Mouse (Mus musculus): ENCODE results near the gene Dck.
"Not testable (repeated sequence)": the region's sequence is repeated elsewhere in the genome, so short reads cannot be mapped to it uniquely, and the experiment has no call there.

Dck gene

GRCm38 (mm10) chr5:88764987-88765481, at the start of gene Dck:
Gene Dck (plus strand): TSS chr5:88764996.
- peak; percentile 100 for DNase-seq (ENCODE audit: low spot score)

GRCm38 (mm10) chr5:88716983-88717382, 47.8 kb upstream of the Dck start:
- no peak for DNase-seq (ENCODE audit: low spot score)

DNA sequence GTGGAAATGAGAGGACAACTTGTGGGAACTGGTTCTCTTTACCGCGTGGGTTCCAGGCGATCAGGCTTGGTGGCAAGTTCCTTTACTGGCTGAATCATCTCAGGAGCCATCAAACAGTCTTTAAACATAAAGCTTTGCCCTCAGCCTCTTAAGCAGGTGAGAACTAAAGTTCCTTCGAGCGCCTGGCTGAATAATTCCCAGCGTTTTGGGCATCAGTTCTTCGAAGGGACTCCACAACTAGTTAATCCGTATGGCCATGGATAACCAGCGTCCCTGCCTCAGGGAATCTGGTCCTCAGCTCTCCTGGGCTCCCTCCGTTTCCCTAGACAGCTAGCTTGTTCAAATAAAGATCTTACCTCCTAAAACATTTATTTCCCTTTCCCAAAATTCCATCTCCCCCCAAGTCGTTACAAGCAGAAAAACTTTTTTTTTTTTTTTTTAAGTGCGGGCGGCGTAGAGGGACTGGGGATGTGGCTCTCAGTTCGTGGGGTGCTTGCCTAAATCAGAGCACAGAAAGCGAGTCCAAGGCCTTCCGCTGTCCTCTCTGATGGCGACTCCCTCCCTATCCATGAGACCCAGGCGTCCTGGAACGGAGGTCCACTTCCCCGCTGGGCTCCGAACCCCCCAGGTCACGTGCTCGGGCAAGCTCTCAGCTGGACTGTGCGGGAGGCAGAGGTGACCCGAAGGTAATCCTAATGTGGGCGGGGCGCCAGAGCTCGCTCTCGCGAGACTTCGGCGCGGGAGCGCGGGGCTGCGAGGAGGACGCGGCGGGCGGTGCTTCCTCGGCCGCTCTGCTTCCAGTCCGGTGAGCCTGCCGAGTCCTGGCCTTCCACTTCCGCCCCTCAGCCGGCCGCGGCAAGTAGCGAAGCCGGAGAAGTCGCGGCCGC, 44.4 kb upstream of the Dck start, which contains the start of gene Mob1b:
Mob1b (plus strand) TSS at position 740 of the 887 bp plus-strand sequence.
- peak; percentile 99 for DNase-seq (ENCODE audit: low spot score)

DNA sequence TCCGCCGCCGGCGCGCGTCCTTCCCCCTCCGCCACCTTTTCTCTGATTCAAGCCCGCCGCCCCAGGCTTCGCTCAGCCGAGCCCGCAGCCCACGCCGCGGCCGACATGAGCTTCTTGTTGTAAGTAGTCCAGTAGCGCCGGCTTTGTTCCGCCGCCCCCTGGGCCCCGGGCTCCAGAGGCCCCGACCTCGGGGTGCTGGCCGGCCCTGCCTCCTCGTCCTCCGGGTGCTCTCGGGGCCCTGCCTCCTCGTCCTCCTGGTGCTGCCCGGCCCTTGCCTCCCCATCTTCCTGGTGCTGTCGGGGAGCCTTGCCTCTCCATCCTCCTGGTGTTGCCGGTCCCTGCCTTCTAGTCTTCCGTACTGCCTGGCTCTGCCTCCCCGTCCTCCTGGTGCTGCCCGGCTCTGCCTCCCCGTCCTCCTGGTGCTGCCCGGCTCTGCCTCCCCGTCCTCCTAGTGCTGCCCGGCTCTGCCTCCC, 43.8 kb upstream of the Dck start:
- DNase-seq (ENCODE audit: low spot score) = no peak

DNA sequence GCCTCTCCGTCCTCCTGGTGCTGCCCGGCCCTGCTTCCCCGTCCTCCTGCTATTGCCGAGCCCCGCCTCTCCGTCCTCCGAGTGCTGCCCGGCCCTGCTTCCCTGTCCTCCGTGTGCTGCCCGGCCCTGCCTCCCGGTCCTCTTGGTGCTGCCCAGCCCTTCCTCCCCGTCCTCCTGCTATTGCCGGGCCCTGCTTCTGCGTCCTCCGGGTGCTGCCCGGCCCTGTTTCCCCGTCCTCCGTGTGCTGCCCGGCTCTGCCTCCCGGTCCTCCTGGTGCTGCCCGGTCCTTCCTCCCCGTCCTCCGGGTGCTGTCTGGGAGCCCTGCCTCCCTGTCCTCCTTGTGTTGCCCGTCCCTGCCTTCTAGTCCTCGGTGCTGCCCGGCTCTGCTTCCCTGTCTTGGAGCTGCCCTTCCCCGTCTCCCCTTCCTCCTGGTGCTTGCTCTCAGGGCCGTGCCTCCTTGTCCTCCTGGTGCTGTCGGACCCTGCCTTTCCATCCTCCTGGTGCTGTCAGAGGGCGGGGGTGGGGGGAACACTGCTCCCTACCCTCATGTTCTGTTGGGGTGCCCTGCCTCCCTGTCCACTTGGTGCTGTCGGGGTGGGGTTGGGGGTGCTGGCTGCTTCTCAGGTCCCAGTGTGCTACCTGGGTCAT, 43.1 kb upstream of the Dck start:
- DNase-seq (ENCODE audit: low spot score) = peak; percentile 62

GRCm38 (mm10) chr5:88722213-88722600, 42.6 kb upstream of the Dck start:
- peak; percentile 67 for DNase-seq (ENCODE audit: low spot score)

- peak; percentile 41 for DNase-seq (ENCODE audit: low spot score)
Observed at GRCm38 (mm10) chr5:88724030-88724429, 40.8 kb upstream of the Dck start.

DNA sequence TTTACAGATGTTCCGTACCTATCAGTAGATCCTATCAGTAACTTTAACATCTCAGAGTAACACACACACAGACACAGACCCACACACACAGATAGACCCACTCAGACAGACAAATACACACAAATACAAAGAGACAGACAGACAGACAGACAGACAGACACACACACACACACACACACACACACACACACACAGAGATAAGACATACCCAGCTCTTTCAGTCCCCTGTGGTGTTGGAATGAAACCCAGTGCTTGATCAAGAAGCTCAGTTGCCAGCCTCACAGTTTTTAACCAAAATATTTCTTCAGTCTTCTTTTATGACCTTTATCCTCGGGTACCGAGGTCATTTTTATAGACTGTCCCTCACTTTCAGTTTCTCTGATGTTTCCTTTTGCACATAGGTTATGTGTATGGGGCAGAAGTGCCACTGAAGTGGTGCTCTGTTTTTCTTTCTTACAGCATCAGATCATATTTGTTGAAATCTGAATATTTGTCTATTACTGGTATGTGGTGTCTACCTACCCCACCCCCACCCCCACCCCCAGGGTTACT, 37.1 kb upstream of the Dck start:
- DNase-seq (ENCODE audit: low spot score) = no peak

GRCm38 (mm10) chr5:88734786-88735185, 30.0 kb upstream of the Dck start:
- DNase-seq (ENCODE audit: low spot score) = no peak

DNA sequence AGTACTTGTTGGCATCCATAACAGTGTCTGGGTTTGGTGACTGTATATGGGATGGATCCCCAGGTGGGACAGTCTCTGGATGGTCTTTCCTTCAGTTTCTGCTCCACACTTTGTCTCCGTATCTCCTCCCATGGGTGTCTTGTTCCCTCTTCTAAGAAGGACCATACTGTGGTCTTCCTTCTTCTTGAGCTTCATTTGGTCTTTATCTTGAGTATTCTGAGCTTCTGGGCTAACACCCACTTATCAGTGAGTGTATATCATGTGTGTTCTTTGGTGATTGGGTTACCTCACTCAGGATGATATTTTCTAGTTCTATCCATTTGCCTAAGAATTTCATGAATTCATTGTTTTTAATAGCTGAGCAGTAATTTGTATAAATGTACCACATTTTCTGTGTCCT, 23.7 kb upstream of the Dck start:
- not testable (repeated sequence) for DNase-seq (ENCODE audit: low spot score)

DNA sequence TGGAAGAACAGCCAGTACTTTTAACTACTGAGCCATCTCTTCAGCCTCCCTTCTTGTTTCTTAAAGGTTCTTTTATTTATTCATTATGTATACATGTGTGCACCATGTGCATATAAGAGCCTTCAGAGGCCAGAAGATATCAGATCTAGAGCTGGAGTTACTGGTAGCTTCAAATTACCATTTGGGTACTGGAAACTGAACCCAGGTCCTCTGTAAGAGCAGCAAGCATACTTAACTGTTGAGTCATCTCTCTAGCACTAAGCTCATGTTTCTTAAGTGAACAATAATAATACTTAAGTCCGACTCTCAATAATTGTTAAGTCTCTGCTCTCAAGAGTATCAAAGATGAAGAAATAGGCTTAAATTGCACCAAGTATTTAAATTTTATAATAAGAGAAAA, 17.0 kb upstream of the Dck start:
- no peak for DNase-seq (ENCODE audit: low spot score)

DNA sequence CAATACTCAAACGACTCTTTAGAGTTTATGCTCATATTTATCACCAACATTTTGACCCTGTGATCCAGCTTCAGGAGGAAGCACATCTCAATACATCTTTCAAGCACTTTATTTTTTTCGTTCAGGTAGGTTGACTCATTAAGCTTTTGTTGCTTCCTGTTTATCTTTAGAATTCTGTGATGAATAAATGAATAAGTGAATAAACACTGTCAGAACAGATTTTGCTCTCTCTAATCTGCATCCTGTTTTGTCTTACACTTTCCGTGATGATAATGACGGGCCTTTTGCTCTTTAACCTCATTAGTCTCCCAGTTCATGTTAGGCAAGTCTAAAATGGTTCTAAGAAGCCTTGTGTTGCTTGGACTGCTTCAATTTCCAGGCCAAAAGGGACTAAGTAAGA, 11.6 kb upstream of the Dck start:
- DNase-seq (ENCODE audit: low spot score) = no peak

DNA sequence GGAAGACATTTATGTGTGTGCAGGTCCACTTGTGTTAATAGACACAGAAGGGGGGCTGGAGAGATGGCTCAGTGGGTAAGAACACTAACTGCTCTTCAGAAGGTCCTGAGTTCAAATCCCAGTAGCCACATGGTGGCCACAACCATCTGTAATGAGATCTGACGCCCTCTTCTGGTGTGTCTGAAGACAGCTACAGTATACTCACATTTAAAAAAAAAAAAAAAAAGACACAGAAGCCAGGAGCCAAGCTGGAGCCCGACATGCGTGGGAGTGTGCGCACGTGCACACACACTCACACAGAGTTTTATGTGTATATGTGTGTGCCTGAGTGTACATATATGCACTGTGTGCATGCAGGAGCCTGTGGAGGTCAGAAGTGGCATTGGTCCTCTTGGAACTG, 2.2 kb upstream of the Dck start:
- no peak for DNase-seq (ENCODE audit: low spot score)

DNA sequence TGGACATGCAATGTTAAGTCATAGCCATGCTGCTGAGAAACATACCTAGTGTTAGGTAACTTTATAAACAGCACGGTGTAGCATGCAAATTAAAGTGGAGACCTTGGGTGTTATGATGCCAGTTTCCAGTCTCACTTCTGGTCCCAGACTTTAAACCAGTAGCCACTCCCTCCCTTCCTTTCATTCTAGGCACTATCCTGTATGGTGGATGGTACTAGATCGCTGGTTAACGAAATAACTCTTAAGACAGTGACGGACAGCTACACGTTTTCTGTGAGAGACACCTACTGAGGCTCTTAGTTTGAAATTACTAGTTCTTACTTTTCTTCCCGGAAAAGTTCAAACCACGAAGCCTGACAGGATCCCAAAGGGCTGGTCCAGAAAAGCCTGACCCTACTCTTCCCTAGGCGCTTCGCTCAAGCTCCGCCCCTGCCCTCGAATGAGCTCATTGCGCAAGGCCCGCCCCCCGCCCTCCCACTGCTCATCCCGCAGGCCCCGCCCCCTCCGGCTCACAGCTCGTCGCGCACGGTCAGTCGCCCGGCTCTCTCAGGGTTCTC, 288 bp upstream of the Dck start:
- DNase-seq (ENCODE audit: low spot score) = no peak

DNA sequence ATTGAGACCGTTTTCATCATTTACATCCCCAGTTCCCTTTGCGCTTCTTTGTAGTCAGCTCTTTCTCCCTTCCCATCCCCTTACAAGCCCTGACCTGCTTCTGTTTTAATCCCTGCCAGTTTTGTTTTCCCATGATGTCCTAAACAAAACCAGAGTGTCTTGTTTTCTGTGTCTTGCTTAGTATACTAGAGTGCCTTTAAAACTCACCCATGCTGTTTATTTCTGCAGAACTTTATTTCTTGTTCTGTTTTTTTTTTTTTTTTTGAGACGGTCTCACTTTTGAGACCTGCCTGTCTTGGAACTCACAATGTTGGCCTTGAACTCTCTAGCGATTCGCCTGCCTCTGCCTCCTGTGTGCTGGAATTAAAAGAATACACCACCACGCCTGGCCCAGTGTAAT, 791 bp downstream of the Dck start:
- DNase-seq (ENCODE audit: low spot score) = no peak

GRCm38 (mm10) chr5:88766121-88766520, 1.3 kb downstream of the Dck start:
- no peak for DNase-seq (ENCODE audit: low spot score)

- DNase-seq (ENCODE audit: low spot score) = no peak
Observed at GRCm38 (mm10) chr5:88766863-88767262, 2.1 kb downstream of the Dck start.

DNA sequence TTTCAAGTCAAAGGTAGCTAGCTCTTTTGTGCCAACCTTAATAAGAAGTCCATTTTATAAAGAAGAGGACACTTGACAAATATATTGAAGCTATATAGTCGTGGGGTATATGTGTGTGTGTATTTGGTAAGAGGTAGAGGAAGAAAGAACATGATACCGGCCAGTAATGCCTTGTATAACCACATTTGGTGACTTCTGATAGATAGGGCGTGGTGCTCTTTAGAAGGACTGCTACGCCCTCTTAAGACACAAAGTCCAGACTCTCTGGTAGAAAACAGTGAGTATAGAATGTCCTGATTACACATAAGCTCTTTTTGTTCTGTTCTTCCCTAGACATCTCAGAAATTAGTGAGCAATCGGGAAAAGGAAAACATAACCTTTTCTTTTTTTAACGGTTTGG, 3.4 kb downstream of the Dck start:
- DNase-seq (ENCODE audit: low spot score) = no peak

DNA sequence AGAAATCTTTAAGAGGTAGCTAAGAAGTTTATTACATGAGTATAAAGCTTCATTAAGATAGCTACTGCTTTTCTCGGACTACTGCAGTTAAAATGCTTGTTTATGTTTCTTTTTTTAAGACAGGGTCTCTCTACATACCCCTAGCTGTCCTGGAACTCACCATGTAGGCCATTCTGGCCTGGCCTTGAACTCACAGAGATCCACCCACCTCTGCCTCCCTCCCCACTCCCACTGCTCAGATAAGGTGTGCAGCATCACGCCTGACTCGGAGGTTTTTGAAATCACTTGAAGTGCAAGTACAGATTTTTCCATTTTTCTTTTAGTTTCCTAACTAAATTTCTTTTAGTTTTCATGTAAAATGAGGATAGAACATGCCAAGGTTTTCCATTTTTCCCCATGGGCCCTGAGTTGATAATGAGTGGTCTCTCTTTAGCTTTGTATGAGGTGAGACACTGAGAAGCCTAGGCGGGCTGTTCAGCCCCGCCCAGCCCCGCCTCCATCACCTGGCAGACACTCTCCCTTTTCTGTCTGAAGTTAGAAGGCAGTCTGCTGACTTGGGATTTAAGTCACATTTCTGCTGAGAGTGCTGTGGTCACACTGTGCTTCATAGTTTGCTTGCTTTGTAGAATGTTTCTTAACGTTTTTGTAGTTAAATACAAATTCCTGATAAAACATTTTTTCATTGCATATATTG, 17.4 kb downstream of the Dck start:
- DNase-seq (ENCODE audit: low spot score) = no peak

DNA sequence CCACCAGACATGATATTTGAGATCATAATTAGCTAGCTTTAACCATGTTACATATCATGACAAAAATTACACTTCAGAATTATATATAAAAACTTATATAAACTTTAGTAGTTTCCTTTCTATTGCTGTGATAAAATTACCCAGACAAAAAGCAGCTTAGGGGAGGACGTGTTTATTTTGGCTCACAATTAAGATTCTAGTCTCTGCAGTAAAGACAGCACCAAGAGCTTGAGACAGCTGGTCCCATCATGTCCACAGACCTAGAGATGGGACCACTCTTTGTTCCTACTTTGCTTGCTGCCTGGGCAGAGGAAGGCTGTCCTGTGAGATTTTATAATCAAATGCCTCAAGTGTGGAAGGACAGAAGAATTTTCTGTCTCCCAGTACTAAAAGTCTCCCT, 20.3 kb downstream of the Dck start:
- no peak for DNase-seq (ENCODE audit: low spot score)

GRCm38 (mm10) chr5:88790675-88791074, 25.9 kb downstream of the Dck start:
- no peak for DNase-seq (ENCODE audit: low spot score)
